Mouse (Mus musculus) T-cell, adult 66 days (primary cell): Measurements from ENCODE around the gene Cep290. TPM values are rescaled to one million over a fixed set of nuclear protein-coding genes. Genes with fewer than 3 reads are reported as not detected.

ENCODE experiments used
- total RNA-seq, 2 experiments: library from RNA; stranded (reverse); gene quantifications; 3 replicates in 1 of 2; 4 replicates in 1 of 2; pipeline ENCODE4 v1.2.4; 2023

The Cep290 gene
- total RNA-seq, result 1 to 10 TPM; 2.2 to 3.6 TPM

DNA sequence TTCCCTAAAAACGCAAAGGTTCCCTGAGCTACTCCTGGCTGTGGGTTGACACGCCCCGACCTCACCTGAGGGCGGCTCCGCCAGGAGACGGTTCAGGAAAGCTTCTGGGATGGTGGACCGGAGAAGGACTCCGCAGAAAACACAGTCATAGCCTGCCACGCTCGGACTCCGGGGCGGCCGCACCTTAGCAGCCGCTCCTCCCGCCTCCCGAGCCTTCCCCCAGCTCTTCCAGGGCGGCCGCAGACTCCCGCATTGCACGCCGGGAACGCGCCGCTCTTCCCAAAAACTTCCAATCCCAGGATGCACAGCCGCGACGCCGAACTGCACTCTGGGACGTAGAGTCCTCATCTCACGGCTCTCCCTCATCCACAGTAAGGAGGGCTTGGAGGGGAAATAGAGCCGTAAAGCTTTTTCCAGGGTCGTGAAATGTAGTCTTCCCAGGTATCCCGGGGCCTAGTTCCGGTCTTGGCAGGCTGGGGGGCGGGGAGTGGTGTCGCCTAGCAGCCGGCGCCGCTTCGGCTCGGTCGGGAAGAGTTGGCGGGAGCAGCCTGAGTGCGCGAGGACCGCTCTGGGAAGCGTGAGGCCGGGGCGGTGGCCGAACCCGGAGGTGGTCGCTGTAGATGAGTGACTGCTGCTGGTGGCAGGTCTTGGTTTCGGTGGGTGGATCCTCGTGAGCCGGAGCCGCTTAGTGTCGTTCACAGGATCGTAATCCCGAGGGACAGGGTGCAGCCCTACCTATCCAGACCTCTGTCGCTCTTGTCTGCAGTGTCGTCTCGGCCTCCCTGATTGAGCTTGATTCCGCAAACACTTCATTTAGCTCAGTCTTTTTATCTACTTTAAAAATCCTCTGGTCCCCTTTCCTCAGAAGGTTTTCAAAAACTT is at the start of gene Cep290, which contains the start of gene Tmtc3:
Gene Cep290 (plus strand): TSS at position 462 of the 882 bp plus-strand sequence.
Gene Tmtc3 (minus strand): TSS at position 254 of the 882 bp plus-strand sequence.

GRCm38 (mm10) chr10:100590323-100590722 is 103.0 kb downstream of the Cep290 start, which contains the start of the genes 4930430F08Rik and 1700017N19Rik:
Gene 4930430F08Rik, minus strand, starts transcription at chr10:100590423.
Gene 1700017N19Rik, plus strand, starts transcription at chr10:100590484.

Other genes starting within 250 kb of the Cep290 start
- gene Gm4301, start 151.9 kb upstream of the Cep290 start, total RNA-seq, result not detected
- gene Gm4302, start 146.7 kb upstream of the Cep290 start, total RNA-seq, result not detected
- not detected for gene Gm4303, start 141.6 kb upstream of the Cep290 start, total RNA-seq
- gene Gm4305, start 136.5 kb upstream of the Cep290 start, total RNA-seq, result not detected
- gene Gm4307, start 126.2 kb upstream of the Cep290 start, total RNA-seq, result not detected
- gene Gm4312, start 105.0 kb upstream of the Cep290 start, total RNA-seq, result not detected
- 1 to 10 TPM; 1.8 to 1.9 TPM for gene Tmtc3, start 208 bp upstream of the Cep290 start, total RNA-seq
- 1 to 10 TPM; 6.8 to 6.9 TPM for gene 4930430F08Rik, start 102.9 kb downstream of the Cep290 start, total RNA-seq
- not detected for gene 1700017N19Rik, start 102.9 kb downstream of the Cep290 start, total RNA-seq